Mouse (Mus musculus) hindbrain, embryonic 14.5 days (tissue): ENCODE results near the gene Cmklr1. TPM values are rescaled to one million over a fixed set of nuclear protein-coding genes. Genes with fewer than 3 reads are reported as not detected.

Source experiments
- ATAC-seq: fragments of 200-750 bp; cut with Nextera tagmentation; 2 replicates; pipeline ENCODE4 v1.8.0; 2017; ENCODE audit warnings: moderate number of reproducible peaks, mild to moderate bottlenecking, moderate TSS enrichment, moderate library complexity; ENCODE audit not compliant: low FRiP score
- DNase-seq: peaks from one replicate; pipeline ENCODE4 v3.0.0-alpha.2; 2015; ENCODE audit warnings: low spot score
- H3K27ac ChIP-seq: fragments of 300-500 bp; sonication (generic); 2 replicates; pipeline ENCODE4 v1.5.1; 2014; ENCODE audit warnings: mild to moderate bottlenecking, moderate library complexity
- H3K27me3 ChIP-seq: fragments of 300-500 bp; sonication (generic); 2 replicates; pipeline ENCODE4 v1.6.1; 2014; ENCODE audit warnings: mild to moderate bottlenecking, low read length, mixed read lengths; ENCODE audit not compliant: control insufficient read depth, insufficient read depth
- H3K36me3 ChIP-seq: fragments of 300-500 bp; sonication (generic); replicated peaks from 2 replicates; pipeline ENCODE4 v1.6.1; 2014; ENCODE audit not compliant: control insufficient read depth, insufficient read depth
- H3K4me1 ChIP-seq: fragments of 300-500 bp; sonication (generic); replicated peaks from 2 replicates; pipeline ENCODE4 v1.6.1; 2014; ENCODE audit warnings: antibody characterized with exemption, low read length, mixed read lengths; ENCODE audit not compliant: control insufficient read depth, insufficient read depth
- H3K4me2 ChIP-seq: fragments of 300-500 bp; sonication (generic); replicated peaks from 2 replicates; pipeline ENCODE4 v1.6.1; 2014; ENCODE audit warnings: mild to moderate bottlenecking, moderate library complexity
- H3K4me3 ChIP-seq: fragments of 300-500 bp; sonication (generic); replicated peaks from 2 replicates; pipeline ENCODE4 v1.5.1; 2014; ENCODE audit warnings: mild to moderate bottlenecking, low read length
- H3K9ac ChIP-seq: fragments of 300-500 bp; sonication (generic); 2 replicates; pipeline ENCODE4 v1.6.1; 2014
- H3K9me3 ChIP-seq: fragments of 300-500 bp; sonication (generic); 2 replicates; pipeline ENCODE4 v1.6.1; 2016; ENCODE audit warnings: low read length; ENCODE audit not compliant: control insufficient read depth
- WGBS: fragments of 180-500 bp; shearing (Covaris S2); extraction: QIAGEN DNeasy Blood & Tissue Kit; methylation state at CpG from one replicate; pipeline ENCODE4 v1.1.7; 2014; 5-methylcytosine and 5-hydroxymethylcytosine counted together
- polyA plus RNA-seq: library from polyadenylated mRNA; unstranded; fragments of >200 nt; fragmentation: Nextera tagmentation; extraction: Ambion mirVana; gene quantifications from 2 replicates; pipeline ENCODE4 v1.2.1, GENCODE M21; 2014

The Cmklr1 gene
- polyA plus RNA-seq, 1 experiment from 2014 or later: 2.7 TPM

DNA sequence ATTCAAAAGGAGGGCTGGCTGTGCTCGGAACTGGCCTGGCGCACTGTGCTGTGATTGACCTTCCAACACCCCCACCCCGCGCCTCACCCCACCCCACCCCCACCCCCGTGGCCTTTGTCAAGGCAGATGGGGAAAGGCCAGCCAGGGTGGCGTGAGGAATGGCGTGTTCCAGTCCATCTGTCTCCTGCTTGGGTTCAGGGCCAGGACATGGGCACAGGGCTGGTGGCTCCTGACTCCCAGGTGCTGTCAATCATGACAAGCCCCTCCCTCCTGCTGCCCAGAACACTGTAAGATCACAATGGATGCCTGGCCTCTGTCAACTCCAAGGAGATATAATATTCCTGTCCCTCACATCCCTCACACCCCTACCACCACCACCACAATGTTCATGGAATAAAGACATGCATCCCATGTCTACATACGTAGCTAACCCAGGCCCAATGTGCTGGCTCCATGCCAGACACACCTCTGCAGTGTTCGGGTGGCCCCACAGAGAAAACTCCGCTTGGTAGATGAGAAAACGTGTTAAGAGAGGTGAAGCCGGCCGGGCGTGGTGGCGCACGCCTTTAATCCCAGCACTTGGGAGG is 30.0 kb downstream of the Cmklr1 start:
- 0 out of 2 replicates have a peak, but pooled peaks cover 6% of the 10 kb centered on the region for H3K4me1 ChIP-seq
- H3K27me3 ChIP-seq: no peaks in the 10 kb centered on the region
- no peak overlapping the region for H3K4me2 ChIP-seq
- H3K9me3 ChIP-seq: no peaks in the 10 kb centered on the region
- H3K27ac ChIP-seq: no peak overlapping the region
- H3K36me3 ChIP-seq: no peaks in the 10 kb centered on the region
- ATAC-seq: no peak
- 66% methylated on average over 16 of the region's 16 CpGs for WGBS
- no peak overlapping the region for H3K9ac ChIP-seq
- no peak overlapping the region for H3K4me3 ChIP-seq
- DNase-seq: no peak

DNA sequence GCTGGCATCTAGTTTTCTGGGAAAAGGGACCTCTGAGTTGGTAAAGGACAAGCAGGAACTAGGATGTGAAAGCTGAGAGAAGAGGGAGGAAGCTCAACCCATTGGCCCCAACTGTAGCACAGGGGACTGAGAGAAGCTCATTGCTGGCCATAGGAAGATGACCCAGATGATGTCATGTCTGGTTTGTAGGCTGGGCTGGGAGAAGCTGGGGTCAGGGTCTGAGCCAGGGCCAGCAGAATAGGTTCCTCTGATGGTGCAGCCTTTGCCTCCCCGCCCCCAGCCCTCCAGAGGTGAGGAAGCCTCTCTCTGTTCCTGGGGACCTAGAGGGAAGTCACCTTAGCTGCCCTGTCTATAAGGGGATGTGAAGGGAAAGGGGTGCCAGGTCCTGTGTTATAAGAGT is 31.1 kb downstream of the Cmklr1 start:
- H3K27me3 ChIP-seq: no peaks in the 10 kb centered on the region
- 75% methylated on average over 1 of the region's 1 CpGs for WGBS
- H3K4me1 ChIP-seq: 0 out of 2 replicates have a peak, but pooled peaks cover 6% of the 10 kb centered on the region
- H3K9me3 ChIP-seq: no peaks in the 10 kb centered on the region
- no peak overlapping the region for H3K27ac ChIP-seq
- DNase-seq (no peak), ATAC-seq (no peak)
- H3K4me3 ChIP-seq: no peak overlapping the region
- H3K4me2 ChIP-seq: no peak overlapping the region
- H3K9ac ChIP-seq: no peak overlapping the region
- H3K36me3 ChIP-seq: no peaks in the 10 kb centered on the region

DNA sequence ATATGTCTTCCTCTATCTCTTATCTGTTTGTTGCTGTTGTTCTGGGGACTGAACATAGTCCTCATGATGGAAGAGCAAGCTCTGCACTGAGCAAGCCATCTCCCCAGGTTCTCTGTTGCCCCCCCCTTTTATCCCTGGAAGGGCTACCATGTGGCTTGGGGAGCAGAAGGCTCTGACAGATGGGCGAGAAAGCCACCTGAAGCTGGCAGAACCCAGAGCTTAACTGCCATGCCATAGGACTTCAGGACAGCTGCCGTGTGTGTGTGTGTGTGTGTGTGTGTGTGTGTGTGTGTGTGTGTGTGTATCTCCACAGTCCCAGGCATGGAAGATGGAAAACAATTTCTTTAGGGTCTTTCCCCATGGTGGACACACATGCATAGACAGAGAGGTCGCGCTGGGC is 31.5 kb downstream of the Cmklr1 start:
- H3K9me3 ChIP-seq: no peaks in the 10 kb centered on the region
- H3K4me1 ChIP-seq: 0 out of 2 replicates have a peak, but pooled peaks cover 6% of the 10 kb centered on the region
- H3K27me3 ChIP-seq: no peaks in the 10 kb centered on the region
- DNase-seq: no peak
- H3K27ac ChIP-seq: no peak overlapping the region
- no peak overlapping the region for H3K9ac ChIP-seq
- ATAC-seq: no peak
- no peak overlapping the region for H3K4me3 ChIP-seq
- no peak overlapping the region for H3K4me2 ChIP-seq
- WGBS: 94% methylated on average over 4 of the region's 4 CpGs
- no peaks in the 10 kb centered on the region for H3K36me3 ChIP-seq

DNA sequence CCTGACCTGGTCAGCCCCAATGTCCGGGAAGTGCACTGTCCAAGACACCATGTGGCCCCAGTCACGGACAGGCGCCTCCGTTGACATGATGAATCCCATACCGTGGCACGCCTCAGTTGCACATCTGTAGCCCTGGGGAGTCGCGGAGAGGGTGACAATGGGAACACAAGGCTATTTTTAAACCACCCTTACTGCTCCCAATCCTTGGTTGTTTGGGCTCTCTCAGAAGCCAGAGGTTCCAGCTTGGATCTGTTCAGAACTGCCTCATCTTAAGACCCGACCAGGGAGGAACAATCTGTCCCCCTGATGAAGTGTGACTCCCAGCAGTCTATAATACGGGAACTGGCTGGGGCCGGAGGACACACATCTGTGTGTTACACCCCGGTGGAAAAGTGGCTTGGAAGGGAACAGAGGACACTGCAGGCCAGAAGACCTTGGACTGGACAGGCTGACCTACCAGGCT is 38.4 kb downstream of the Cmklr1 start:
- Histone ChIP-seq H3K9ac (no peak overlapping the region), H3K27ac (no peak overlapping the region), H3K36me3 (no peaks in the 10 kb centered on the region), H3K4me1 (0 out of 2 replicates have a peak, but pooled peaks cover 5% of the 10 kb centered on the region), H3K9me3 (no peaks in the 10 kb centered on the region), H3K27me3 (no peaks in the 10 kb centered on the region), H3K4me3 (no peak overlapping the region), H3K4me2 (no peak overlapping the region)
- ATAC-seq (no peak), DNase-seq (no peak)
- WGBS: 78% methylated on average over 12 of the region's 12 CpGs

DNA sequence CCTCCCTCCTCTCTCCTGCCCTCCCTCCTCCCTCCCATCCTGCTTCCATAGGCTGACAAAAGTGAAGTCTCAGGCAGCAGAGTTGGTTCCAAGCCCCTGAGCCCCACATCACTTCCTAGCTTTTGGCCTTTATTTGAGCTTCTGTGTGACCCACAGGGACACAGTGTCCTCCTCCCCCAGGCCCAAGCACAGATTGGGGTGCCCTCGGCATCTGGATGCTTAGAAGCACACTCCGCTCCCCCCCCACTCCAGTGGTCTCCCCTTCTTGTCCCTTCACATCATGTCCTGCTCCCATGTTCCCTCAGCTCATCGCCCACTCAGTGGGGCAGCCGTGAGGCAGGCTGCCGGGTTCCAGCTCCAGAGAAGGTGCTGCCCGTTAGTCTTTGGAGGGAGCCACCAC is 39.1 kb downstream of the Cmklr1 start:
- Histone ChIP-seq H3K9me3 (no peaks in the 10 kb centered on the region), H3K27ac (no peak overlapping the region), H3K4me2 (no peak overlapping the region), H3K36me3 (no peaks in the 10 kb centered on the region), H3K4me3 (no peak overlapping the region), H3K4me1 (0 out of 2 replicates have a peak, but pooled peaks cover 5% of the 10 kb centered on the region), H3K27me3 (no peaks in the 10 kb centered on the region), H3K9ac (no peak overlapping the region)
- 80% methylated on average over 6 of the region's 6 CpGs for WGBS
- DNase-seq (no peak), ATAC-seq (no peak)

DNA sequence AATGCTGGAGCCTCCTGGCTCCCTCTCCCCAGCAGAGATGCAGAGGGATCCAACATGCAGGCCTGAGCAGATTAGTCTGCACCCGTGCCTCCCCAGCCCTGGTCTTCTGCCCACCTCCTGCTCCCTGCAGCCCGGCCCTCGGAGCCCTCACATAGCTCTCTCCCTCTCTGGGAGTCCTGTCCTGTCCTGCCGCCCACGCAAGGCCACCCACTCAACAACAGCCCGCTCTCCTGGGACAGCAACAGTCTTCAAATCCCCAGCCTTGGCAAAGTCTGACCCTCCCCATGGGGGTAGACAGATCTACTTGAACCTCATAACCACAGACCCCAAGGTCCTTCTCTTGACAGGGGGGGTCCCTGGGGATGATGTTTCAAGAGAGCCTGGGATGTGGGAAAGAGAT is 39.7 kb downstream of the Cmklr1 start:
- Histone ChIP-seq H3K9ac (no peak overlapping the region), H3K36me3 (no peaks in the 10 kb centered on the region), H3K9me3 (no peaks in the 10 kb centered on the region), H3K4me1 (0 out of 2 replicates have a peak, but pooled peaks cover 5% of the 10 kb centered on the region), H3K4me2 (no peak overlapping the region), H3K27me3 (no peaks in the 10 kb centered on the region), H3K27ac (no peak overlapping the region), H3K4me3 (no peak overlapping the region)
- no peak for ATAC-seq
- WGBS: 50% methylated on average over 6 of the region's 6 CpGs
- DNase-seq: no peak

DNA sequence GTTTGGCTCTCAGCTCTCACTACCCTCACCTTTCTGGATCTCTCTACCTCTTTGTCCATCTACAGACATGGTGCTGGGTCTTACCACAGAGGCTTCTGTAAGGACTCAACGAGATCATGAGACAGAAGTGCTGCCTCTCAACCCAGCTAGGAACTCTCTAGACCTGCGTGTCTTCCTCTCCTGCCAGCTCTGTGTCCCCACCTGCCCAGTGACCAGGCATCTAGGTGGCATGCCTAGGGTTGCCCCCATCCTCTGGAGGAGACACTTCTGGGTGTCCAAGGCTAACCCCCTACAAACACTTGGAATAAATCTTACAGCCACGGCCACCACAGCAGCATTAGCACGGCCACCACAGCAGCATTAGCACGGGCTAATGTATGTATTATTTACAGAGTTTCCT is 40.3 kb downstream of the Cmklr1 start:
- Histone ChIP-seq H3K4me2 (no peak overlapping the region), H3K27me3 (no peaks in the 10 kb centered on the region), H3K27ac (no peak overlapping the region), H3K36me3 (no peaks in the 10 kb centered on the region), H3K9ac (no peak overlapping the region), H3K4me3 (no peak overlapping the region), H3K9me3 (no peaks in the 10 kb centered on the region), H3K4me1 (0 out of 2 replicates have a peak, but pooled peaks cover 5% of the 10 kb centered on the region)
- DNase-seq (no peak), ATAC-seq (no peak)
- 53% methylated on average over 5 of the region's 5 CpGs for WGBS

DNA sequence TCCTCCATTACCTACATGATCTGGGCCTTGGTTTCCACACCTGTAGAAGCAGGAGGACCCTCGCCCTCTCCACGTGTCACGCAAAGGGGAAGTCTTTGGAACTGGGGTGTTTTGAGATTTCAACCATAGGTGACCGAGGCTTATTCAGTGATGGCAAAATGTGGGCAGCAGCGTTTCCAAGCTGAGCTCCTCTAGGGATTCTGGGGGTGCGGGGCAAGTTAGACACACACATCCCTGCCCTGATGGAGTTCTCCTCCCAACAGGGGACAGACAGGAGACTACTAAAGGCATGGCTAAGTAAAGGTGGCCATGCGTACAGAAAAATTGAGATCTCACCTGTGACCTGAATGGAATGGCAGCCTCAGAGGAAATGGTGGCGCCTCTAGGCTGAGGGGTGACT is 41.7 kb downstream of the Cmklr1 start:
- Histone ChIP-seq H3K4me3 (no peak overlapping the region), H3K36me3 (no peaks in the 10 kb centered on the region)
- WGBS: 82% methylated on average over 8 of the region's 8 CpGs

DNA sequence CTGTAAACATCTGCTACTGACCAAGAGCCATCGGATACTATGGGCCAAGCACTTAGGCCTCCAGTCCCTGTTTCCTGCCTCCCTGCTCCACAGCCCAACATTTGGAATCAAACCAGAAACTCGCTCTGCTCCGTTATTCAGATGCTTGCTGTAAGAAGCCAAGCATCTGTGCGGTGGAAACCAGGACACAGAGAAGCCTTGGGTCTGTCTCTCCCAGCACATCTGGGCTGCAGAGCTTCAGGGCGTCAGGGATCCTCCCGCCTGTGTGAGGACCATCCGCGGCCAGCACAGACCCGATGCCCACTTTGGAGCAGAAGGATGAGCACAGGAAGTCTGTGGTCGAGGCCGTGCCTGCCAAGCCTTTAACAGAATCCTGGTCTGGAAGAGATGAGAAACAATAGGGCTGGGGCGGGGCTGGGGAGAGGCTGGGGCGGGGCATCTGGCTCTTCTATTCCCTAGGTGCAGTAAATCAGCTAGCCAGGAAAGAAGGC is 42.2 kb downstream of the Cmklr1 start:
- ATAC-seq: no peak
- 0 out of 2 replicates have a peak overlapping the region, but pooled peaks have one; percentile 38 for H3K27ac ChIP-seq
- no peak for DNase-seq

More for the DNA sequence above, 41.7 kb downstream of the Cmklr1 start:
- no peak for ATAC-seq
- Histone ChIP-seq H3K27me3 (no peaks in the 10 kb centered on the region), H3K4me1 (0 out of 2 replicates have a peak, but pooled peaks cover 5% of the 10 kb centered on the region), H3K27ac (0 out of 2 replicates have a peak overlapping the region, but pooled peaks have one; percentile 38), H3K4me2 (no peak overlapping the region), H3K9ac (no peak overlapping the region), H3K9me3 (no peaks in the 10 kb centered on the region)
- no peak for DNase-seq

More for the DNA sequence above, 42.2 kb downstream of the Cmklr1 start:
- no peaks in the 10 kb centered on the region for H3K27me3 ChIP-seq
- no peaks in the 10 kb centered on the region for H3K9me3 ChIP-seq
- H3K9ac ChIP-seq: no peak overlapping the region
- no peaks in the 10 kb centered on the region for H3K36me3 ChIP-seq
- no peak overlapping the region for H3K4me3 ChIP-seq
- 25% methylated on average over 13 of the region's 13 CpGs for WGBS
- 0 out of 2 replicates have a peak, but pooled peaks cover 5% of the 10 kb centered on the region for H3K4me1 ChIP-seq
- no peak overlapping the region for H3K4me2 ChIP-seq
